Mouse (Mus musculus) cerebellum, postnatal 25 days (tissue): ENCODE measurements at regions not wholly inside any gene's neighbourhood (a gene's known extent, or its start where the extent isn't known, plus 50 kb on each side); places are given as distances from the start of the nearest gene placed in this dataset.
A peak's percentile ranks its signal among the peaks of the same experiment; 100 is the strongest.

Source experiments
- DNase-seq, 2 experiments: peaks; one replicate each; pipeline ENCODE4 v3.0.0; 2021; ENCODE audit warnings: mixed read lengths in 2 of 2

GRCm38 (mm10) chr17:14610791-14611522 is 83.1 kb downstream of the Thbs2 start:
- DNase-seq: no peak

GRCm38 (mm10) chr17:14608845-14609244 is 85.2 kb downstream of the Thbs2 start:
- DNase-seq: no peak

GRCm38 (mm10) chr17:14606356-14606989 is 87.6 kb downstream of the Thbs2 start:
- DNase-seq: no peak

GRCm38 (mm10) chr17:14599681-14600080 is 94.4 kb downstream of the Thbs2 start:
- DNase-seq: no peak

- no peak for DNase-seq
Observed at GRCm38 (mm10) chr17:14596470-14596869, 97.6 kb downstream of the Thbs2 start.

GRCm38 (mm10) chr17:14595525-14595924 is 98.5 kb downstream of the Thbs2 start:
- peak in 1 of 2 experiments; percentile 7 for DNase-seq

- no peak for DNase-seq
Observed at GRCm38 (mm10) chr17:14588086-14588817, 105.8 kb downstream of the Thbs2 start.

- DNase-seq: no peak
Observed at GRCm38 (mm10) chr17:14579671-14580070, 114.4 kb downstream of the Thbs2 start.

GRCm38 (mm10) chr17:14578721-14579120 is 115.3 kb downstream of the Thbs2 start:
- DNase-seq: no peak

- DNase-seq: no peak
Observed at GRCm38 (mm10) chr17:14578194-14578593, 115.8 kb downstream of the Thbs2 start.

GRCm38 (mm10) chr17:14576159-14576558 is 117.9 kb downstream of the Thbs2 start:
- no peak for DNase-seq

- no peak for DNase-seq
Observed at GRCm38 (mm10) chr17:14571143-14571542, 122.9 kb downstream of the Thbs2 start.

GRCm38 (mm10) chr17:14570266-14570775 is 123.7 kb downstream of the Thbs2 start:
- DNase-seq: no peak

- DNase-seq: no peak
Observed at GRCm38 (mm10) chr17:14562191-14562590, 131.8 kb downstream of the Thbs2 start.

GRCm38 (mm10) chr17:14557214-14557613 is 136.8 kb downstream of the Thbs2 start:
- DNase-seq: no peak

GRCm38 (mm10) chr17:14553195-14553594 is 140.8 kb downstream of the Thbs2 start:
- DNase-seq: no peak

- DNase-seq: no peak
Observed at GRCm38 (mm10) chr17:14552081-14552480, 142.0 kb downstream of the Thbs2 start.

- DNase-seq: no peak
Observed at GRCm38 (mm10) chr17:14551610-14552009, 142.4 kb downstream of the Thbs2 start.

GRCm38 (mm10) chr17:14545822-14546473 is 148.1 kb downstream of the Thbs2 start:
- peak; percentile 82 to 89 for DNase-seq

GRCm38 (mm10) chr17:14544343-14545002 is 149.6 kb downstream of the Thbs2 start:
- no peak for DNase-seq

GRCm38 (mm10) chr17:14541035-14541434 is 153.0 kb downstream of the Thbs2 start:
- no peak for DNase-seq

- DNase-seq: no peak
Observed at GRCm38 (mm10) chr17:14540269-14540975, 153.6 kb downstream of the Thbs2 start.
